Mouse (Mus musculus): Measurements from ENCODE around the gene A930033H14Rik. TPM values are rescaled to one million over a fixed set of nuclear protein-coding genes. Genes with fewer than 3 reads are reported as not detected.

The A930033H14Rik gene
- polyA plus RNA-seq, 1 experiment, result 1.9 TPM

DNA sequence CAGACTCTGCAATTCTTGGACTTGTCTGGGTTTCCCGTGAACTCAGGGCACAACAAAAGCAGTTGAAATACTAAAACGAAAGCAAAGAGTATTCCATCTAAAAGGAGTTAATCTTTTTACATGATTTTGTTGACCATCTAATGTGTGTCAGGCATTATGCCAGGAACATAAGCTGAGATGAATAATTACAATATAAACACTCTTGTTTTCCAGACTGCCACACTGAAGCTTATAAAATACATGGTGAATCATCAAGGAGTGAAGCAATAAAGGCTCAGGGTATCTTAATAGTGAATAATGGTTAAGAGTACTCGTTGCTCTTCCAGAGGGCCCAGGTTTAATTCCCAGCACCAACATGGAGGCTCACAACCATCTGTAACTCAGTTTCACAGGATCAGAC, 31.9 kb downstream of the A930033H14Rik start:
- TF ChIP-seq TCF3 (IDR thresholded peaks at IDR 0.05; ENCODE audit: insufficient read length, low read depth) (no peak), USF1 (IDR thresholded peaks at IDR 0.05; ENCODE audit: low read depth) (no peak), CEBPB (IDR thresholded peaks at IDR 0.05; ENCODE audit: insufficient read depth, poor library complexity, severe bottlenecking) (peak; percentile 71; the same call in 1 of the 2 replicates)
- Histone ChIP-seq H3K4me2 (ENCODE audit: low read depth) (peak overlapping the region; percentile 0), H3K36me3 (ENCODE audit: control insufficient read depth, insufficient read depth) (no peaks in the 10 kb centered on the region), H3K79me2 (ENCODE audit: control insufficient read depth, insufficient read depth) (no peaks in the 10 kb centered on the region), H3K27me3 (ENCODE audit: control insufficient read depth, insufficient read depth, insufficient read length) (no peaks in the 10 kb centered on the region), H3ac (ENCODE audit: control insufficient read depth, insufficient read length) (no peak overlapping the region), H3K4me3 (no peak overlapping the region)

DNA sequence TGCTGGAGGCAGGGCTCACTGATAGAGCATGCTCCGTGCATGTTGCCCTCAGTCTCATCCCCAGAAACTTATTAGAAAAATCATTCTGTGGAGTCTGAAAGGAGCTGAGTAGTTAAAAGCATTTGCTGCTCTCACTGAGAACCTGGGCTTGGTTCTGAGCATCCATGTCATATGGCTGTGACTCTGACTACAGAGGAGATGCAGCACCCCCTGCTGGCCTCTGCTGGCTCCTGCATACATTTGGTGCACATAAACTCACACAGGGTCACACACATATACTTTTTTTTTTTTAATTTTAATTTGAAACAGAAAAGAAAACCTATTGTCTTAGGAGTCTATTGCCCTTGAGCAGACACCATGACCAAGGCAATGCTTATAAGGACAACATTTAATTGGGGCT, 33.6 kb downstream of the A930033H14Rik start:
- H3ac ChIP-seq (ENCODE audit: control insufficient read depth, insufficient read length), result no peak overlapping the region
- H3K4me2 ChIP-seq (ENCODE audit: low read depth), result no peak overlapping the region
- no peaks in the 10 kb centered on the region for H3K27me3 ChIP-seq (ENCODE audit: control insufficient read depth, insufficient read depth, insufficient read length)
- no peaks in the 10 kb centered on the region for H3K79me2 ChIP-seq (ENCODE audit: control insufficient read depth, insufficient read depth)
- no peak overlapping the region for H3K4me3 ChIP-seq
- H3K36me3 ChIP-seq (ENCODE audit: control insufficient read depth, insufficient read depth), result no peaks in the 10 kb centered on the region
- TF ChIP-seq SRF (IDR thresholded peaks at IDR 0.05; ENCODE audit: control insufficient read depth, insufficient read length, low read depth) (no peak), POLR2A (IDR thresholded peaks at IDR 0.05; ENCODE audit: insufficient read length, low read depth) (no peak), CEBPB (IDR thresholded peaks at IDR 0.05; ENCODE audit: insufficient read depth, poor library complexity, severe bottlenecking) (no peak), TCF12 (IDR thresholded peaks at IDR 0.05; ENCODE audit: insufficient read depth, poor library complexity, severe bottlenecking) (no peak), TCF3 (IDR thresholded peaks at IDR 0.05; ENCODE audit: insufficient read length, low read depth) (no peak), USF1 (IDR thresholded peaks at IDR 0.05; ENCODE audit: low read depth) (no peak), REST (IDR thresholded peaks at IDR 0.05; ENCODE audit: insufficient read depth, insufficient read length) (no peak), POLR2AphosphoS2 (IDR thresholded peaks at IDR 0.05; ENCODE audit: insufficient read length, low read depth) (no peak), MYOD1 (IDR thresholded peaks at IDR 0.05; ENCODE audit: control insufficient read depth in 1 of 3, insufficient read length in 2 of 3, low read depth in 2 of 3) (no peak), MYOG (IDR thresholded peaks at IDR 0.05; ENCODE audit: control insufficient read depth in 1 of 3, insufficient read depth in 1 of 3, insufficient read length in 2 of 3, low read depth in 2 of 3) (no peak), MAX (IDR thresholded peaks at IDR 0.05; ENCODE audit: low read depth) (no peak), E2F4 (IDR thresholded peaks at IDR 0.05; ENCODE audit: insufficient read depth) (no peak)

DNA sequence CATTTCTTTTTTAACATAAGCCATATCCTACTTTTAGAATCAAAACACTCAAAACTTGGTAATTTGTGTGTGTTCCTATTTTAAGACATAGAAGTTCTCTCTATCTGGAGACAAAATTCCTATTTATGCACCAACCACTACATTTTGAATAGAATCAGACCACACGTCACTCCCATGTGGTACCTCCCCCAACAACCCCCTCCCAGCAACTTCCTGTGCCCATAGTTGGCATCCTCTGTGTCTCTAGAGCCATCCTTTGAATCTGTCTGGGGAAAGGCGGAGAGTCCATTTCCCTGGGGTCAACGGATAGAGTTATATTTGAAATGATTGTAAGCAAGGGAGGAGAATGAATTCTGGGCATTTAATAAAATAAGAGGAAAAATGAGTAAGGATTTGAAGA, 36.8 kb downstream of the A930033H14Rik start:
- H3K36me3 ChIP-seq (ENCODE audit: control insufficient read depth, insufficient read depth), result no peaks in the 10 kb centered on the region
- TF ChIP-seq SRF (IDR thresholded peaks at IDR 0.05; ENCODE audit: control insufficient read depth, insufficient read length, low read depth) (no peak), CEBPB (IDR thresholded peaks at IDR 0.05; ENCODE audit: insufficient read depth, poor library complexity, severe bottlenecking) (no peak), E2F4 (IDR thresholded peaks at IDR 0.05; ENCODE audit: insufficient read depth) (no peak), TCF12 (IDR thresholded peaks at IDR 0.05; ENCODE audit: insufficient read depth, poor library complexity, severe bottlenecking) (no peak), POLR2AphosphoS2 (IDR thresholded peaks at IDR 0.05; ENCODE audit: insufficient read length, low read depth) (no peak), USF1 (IDR thresholded peaks at IDR 0.05; ENCODE audit: low read depth) (no peak), MYOG (IDR thresholded peaks at IDR 0.05; ENCODE audit: control insufficient read depth in 1 of 3, insufficient read depth in 1 of 3, insufficient read length in 2 of 3, low read depth in 2 of 3) (no peak)
- H3K79me2 ChIP-seq (ENCODE audit: control insufficient read depth, insufficient read depth), result no peaks in the 10 kb centered on the region
- no peaks in the 10 kb centered on the region for H3K27me3 ChIP-seq (ENCODE audit: control insufficient read depth, insufficient read depth, insufficient read length)
- H3K4me3 ChIP-seq, result no peak overlapping the region
- no peak overlapping the region for H3K4me2 ChIP-seq (ENCODE audit: low read depth)
- no peak overlapping the region for H3ac ChIP-seq (ENCODE audit: control insufficient read depth, insufficient read length)

DNA sequence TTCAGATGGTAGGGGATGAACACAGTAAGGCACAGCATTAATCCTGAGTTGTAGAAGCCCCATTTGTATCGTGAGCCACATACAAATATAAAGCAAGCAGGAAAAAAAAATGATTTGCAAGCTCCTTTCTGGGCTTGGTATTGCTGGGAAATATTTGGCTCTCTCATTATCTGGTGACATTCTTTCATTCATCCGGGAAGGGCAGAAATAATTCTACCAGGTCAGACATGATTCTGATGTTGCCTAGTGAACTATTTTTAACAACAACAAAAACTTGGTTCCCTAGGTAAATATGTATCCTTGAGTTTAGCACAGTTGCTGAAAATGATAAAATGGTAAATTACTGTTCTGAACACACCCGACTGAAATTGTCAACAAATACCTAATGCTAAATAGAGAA, 40.5 kb downstream of the A930033H14Rik start:
- H3ac ChIP-seq (ENCODE audit: control insufficient read depth, insufficient read length), result no peak overlapping the region
- no peaks in the 10 kb centered on the region for H3K79me2 ChIP-seq (ENCODE audit: control insufficient read depth, insufficient read depth)
- TF ChIP-seq MYOD1 (IDR thresholded peaks at IDR 0.05; ENCODE audit: control insufficient read depth in 1 of 3, insufficient read length in 2 of 3, low read depth in 2 of 3) (no peak), CEBPB (IDR thresholded peaks at IDR 0.05; ENCODE audit: insufficient read depth, poor library complexity, severe bottlenecking) (no peak), TCF12 (IDR thresholded peaks at IDR 0.05; ENCODE audit: insufficient read depth, poor library complexity, severe bottlenecking) (no peak), REST (IDR thresholded peaks at IDR 0.05; ENCODE audit: insufficient read depth, insufficient read length) (no peak), POLR2A (IDR thresholded peaks at IDR 0.05; ENCODE audit: insufficient read length, low read depth) (no peak)

DNA sequence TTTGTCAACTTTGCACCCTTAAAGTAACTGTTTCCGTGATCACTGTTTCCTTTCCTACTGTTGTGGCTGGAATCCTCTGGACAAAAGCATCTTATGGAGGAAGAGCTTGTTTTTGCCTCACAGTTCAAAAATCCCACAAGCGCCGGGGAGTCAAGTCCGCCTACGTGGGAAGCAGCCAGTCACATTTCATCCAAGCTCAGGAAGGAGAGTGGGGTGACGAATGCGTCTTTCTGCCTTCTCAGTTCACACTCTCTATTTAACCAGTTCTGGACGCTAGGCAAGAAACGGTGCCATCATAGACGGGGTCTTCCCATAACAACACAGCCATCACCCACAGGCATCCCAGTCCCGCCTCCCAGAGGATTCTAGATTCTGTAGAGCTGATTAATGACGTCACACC, 46.4 kb downstream of the A930033H14Rik start:
- H3K36me3 ChIP-seq (ENCODE audit: control insufficient read depth, insufficient read depth), result no peaks in the 10 kb centered on the region
- no peaks in the 10 kb centered on the region for H3K27me3 ChIP-seq (ENCODE audit: control insufficient read depth, insufficient read depth, insufficient read length)
- H3K4me2 ChIP-seq (ENCODE audit: low read depth), result no peak overlapping the region
- no peak overlapping the region for H3ac ChIP-seq (ENCODE audit: control insufficient read depth, insufficient read length)
- no peak for TF ChIP-seq CEBPB (IDR thresholded peaks at IDR 0.05; ENCODE audit: insufficient read depth, poor library complexity, severe bottlenecking)
- H3K4me3 ChIP-seq, result no peak overlapping the region
- no peaks in the 10 kb centered on the region for H3K79me2 ChIP-seq (ENCODE audit: control insufficient read depth, insufficient read depth)

More for the DNA sequence above, 40.5 kb downstream of the A930033H14Rik start:
- Histone ChIP-seq H3K27me3 (ENCODE audit: control insufficient read depth, insufficient read depth, insufficient read length) (no peaks in the 10 kb centered on the region), H3K4me3 (no peak overlapping the region), H3K4me2 (ENCODE audit: low read depth) (no peak overlapping the region), H3K36me3 (ENCODE audit: control insufficient read depth, insufficient read depth) (no peaks in the 10 kb centered on the region)

DNA sequence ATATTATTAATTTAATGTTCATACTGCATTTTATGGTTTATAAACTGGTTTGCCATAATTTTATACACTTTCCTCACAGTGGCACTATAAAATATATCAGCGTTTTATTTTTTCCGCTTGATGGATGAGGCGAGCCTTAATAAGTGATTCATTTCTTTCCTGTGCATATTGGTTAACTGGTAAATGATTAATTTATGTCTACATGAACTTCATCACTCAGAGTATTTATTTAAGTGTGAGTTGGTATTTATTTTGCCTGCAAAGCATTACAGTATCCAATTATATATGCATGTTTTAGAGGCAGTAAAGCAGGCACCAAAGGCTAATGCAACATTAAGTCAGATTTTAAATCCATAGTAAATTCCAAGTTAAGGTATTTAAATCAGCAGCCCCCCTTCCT, 47.1 kb downstream of the A930033H14Rik start:
- no peaks in the 10 kb centered on the region for H3K27me3 ChIP-seq (ENCODE audit: control insufficient read depth, insufficient read depth, insufficient read length)
- TF ChIP-seq USF1 (IDR thresholded peaks at IDR 0.05; ENCODE audit: low read depth), result no peak
- TF ChIP-seq POLR2AphosphoS2 (IDR thresholded peaks at IDR 0.05; ENCODE audit: insufficient read length, low read depth), result no peak
- TF ChIP-seq MAX (IDR thresholded peaks at IDR 0.05; ENCODE audit: low read depth), result no peak
- no peak for TF ChIP-seq MYOD1 (IDR thresholded peaks at IDR 0.05; ENCODE audit: control insufficient read depth in 1 of 3, insufficient read length in 2 of 3, low read depth in 2 of 3)
- TF ChIP-seq REST (IDR thresholded peaks at IDR 0.05; ENCODE audit: insufficient read depth, insufficient read length), result no peak
- TF ChIP-seq SRF (IDR thresholded peaks at IDR 0.05; ENCODE audit: control insufficient read depth, insufficient read length, low read depth), result no peak
- TF ChIP-seq TCF3 (IDR thresholded peaks at IDR 0.05; ENCODE audit: insufficient read length, low read depth), result no peak
- no peak for TF ChIP-seq TCF12 (IDR thresholded peaks at IDR 0.05; ENCODE audit: insufficient read depth, poor library complexity, severe bottlenecking)
- no peak for TF ChIP-seq POLR2A (IDR thresholded peaks at IDR 0.05; ENCODE audit: insufficient read length, low read depth)
- no peak for TF ChIP-seq E2F4 (IDR thresholded peaks at IDR 0.05; ENCODE audit: insufficient read depth)
- no peak for TF ChIP-seq MYOG (IDR thresholded peaks at IDR 0.05; ENCODE audit: control insufficient read depth in 1 of 3, insufficient read depth in 1 of 3, insufficient read length in 2 of 3, low read depth in 2 of 3)
- TF ChIP-seq CEBPB (IDR thresholded peaks at IDR 0.05; ENCODE audit: insufficient read depth, poor library complexity, severe bottlenecking), result no peak
- H3ac ChIP-seq (ENCODE audit: control insufficient read depth, insufficient read length), result no peak overlapping the region
- H3K4me3 ChIP-seq, result no peak overlapping the region
- H3K4me2 ChIP-seq (ENCODE audit: low read depth), result no peak overlapping the region
- no peaks in the 10 kb centered on the region for H3K79me2 ChIP-seq (ENCODE audit: control insufficient read depth, insufficient read depth)
- no peaks in the 10 kb centered on the region for H3K36me3 ChIP-seq (ENCODE audit: control insufficient read depth, insufficient read depth)

Data from myocyte (in vitro differentiated cells).